Mouse (Mus musculus) forebrain, embryonic 11.5 days (tissue): ENCODE data around the gene Snrpc. TPM values are rescaled to one million over a fixed set of nuclear protein-coding genes. Genes with fewer than 3 reads are reported as not detected.
A peak's percentile ranks its signal among the peaks of the same experiment; 100 is the strongest.

Source experiments
- ATAC-seq: fragments of 200-750 bp; cut with Nextera tagmentation; replicated peaks from 2 replicates; pipeline ENCODE4 v1.8.0; 2017; ENCODE audit warnings: moderate TSS enrichment; ENCODE audit not compliant: low FRiP score
- DNase-seq: peaks from one replicate; pipeline ENCODE4 v3.0.0-alpha.2; 2017; ENCODE audit warnings: low spot score
- H3K27ac ChIP-seq: fragments of 300-500 bp; sonication (generic); 2 replicates; pipeline ENCODE4 v1.5.1; 2014; ENCODE audit warnings: low read depth, low read length
- H3K27me3 ChIP-seq: fragments of 300-500 bp; sonication (generic); 2 replicates; pipeline ENCODE4 v1.6.1; 2014; ENCODE audit warnings: mild to moderate bottlenecking, low read length, mixed read lengths; ENCODE audit not compliant: control insufficient read depth, insufficient read depth
- H3K36me3 ChIP-seq: fragments of 300-500 bp; sonication (generic); 2 replicates; pipeline ENCODE4 v1.6.1; 2014; ENCODE audit warnings: mild to moderate bottlenecking, low read length, moderate library complexity, mixed read lengths; ENCODE audit not compliant: control insufficient read depth, insufficient read depth
- H3K4me1 ChIP-seq: fragments of 300-500 bp; sonication (generic); replicated peaks from 2 replicates; pipeline ENCODE4 v1.6.1; 2014; ENCODE audit warnings: low read length, mixed read lengths; ENCODE audit not compliant: control insufficient read depth, insufficient read depth
- H3K4me2 ChIP-seq: fragments of 300-500 bp; sonication (generic); 2 replicates; pipeline ENCODE4 v1.6.1; 2014; ENCODE audit warnings: low read depth, mild to moderate bottlenecking, low read length, moderate library complexity, mixed read lengths; ENCODE audit not compliant: severe bottlenecking
- H3K4me3 ChIP-seq: fragments of 300-500 bp; sonication (generic); 2 replicates; pipeline ENCODE4 v1.5.1; 2014; ENCODE audit warnings: low read depth, low read length
- H3K9ac ChIP-seq: fragments of 300-500 bp; sonication (generic); 2 replicates; pipeline ENCODE4 v1.6.1; 2014; ENCODE audit warnings: low read length
- H3K9me3 ChIP-seq: fragments of 300-500 bp; sonication (generic); 2 replicates; pipeline ENCODE4 v1.6.1; 2016; ENCODE audit warnings: low read length, mixed read lengths; ENCODE audit not compliant: control insufficient read depth
- WGBS: fragments of 180-500 bp; shearing (Covaris S2); extraction: QIAGEN DNeasy Blood & Tissue Kit; methylation state at CpG from one replicate; pipeline ENCODE4 v1.1.7; 2014; 5-methylcytosine and 5-hydroxymethylcytosine counted together
- polyA plus RNA-seq: library from polyadenylated mRNA; unstranded; fragments of >200 nt; fragmentation: Nextera tagmentation; extraction: Ambion mirVana; gene quantifications from 2 replicates; pipeline ENCODE4 v1.2.1, GENCODE M21; 2014

Snrpc gene
- polyA plus RNA-seq, 1 experiment from 2014 or later: 373 TPM

GRCm38 (mm10) chr17:27811980-27812379, 26.0 kb upstream of the Snrpc start:
- H3K27me3 ChIP-seq: no peaks in the 10 kb centered on the region
- DNase-seq: no peak
- H3K36me3 ChIP-seq: no peaks in the 10 kb centered on the region
- no peaks in the 10 kb centered on the region for H3K9me3 ChIP-seq
- no peak overlapping the region for H3K4me3 ChIP-seq
- 91% methylated on average over 3 of the region's 3 CpGs for WGBS
- ATAC-seq: no peak
- no peak overlapping the region for H3K27ac ChIP-seq
- no peak overlapping the region for H3K9ac ChIP-seq
- H3K4me2 ChIP-seq: no peak overlapping the region
- no peaks in the 10 kb centered on the region for H3K4me1 ChIP-seq

- Histone ChIP-seq H3K4me1 (peaks cover 6% of the 10 kb centered on the region; the same call in 1 of the 2 replicates), H3K27me3 (no peaks in the 10 kb centered on the region), H3K9ac (no peak overlapping the region), H3K27ac (no peak overlapping the region), H3K4me2 (no peak overlapping the region), H3K4me3 (no peak overlapping the region), H3K9me3 (no peaks in the 10 kb centered on the region), H3K36me3 (no peaks in the 10 kb centered on the region)
- DNase-seq: no peak
- no peak for ATAC-seq
These were observed 23.3 kb upstream of the Snrpc start for GRCm38 (mm10) chr17:27814606-27815005.

- no peaks in the 10 kb centered on the region for H3K36me3 ChIP-seq
- H3K27ac ChIP-seq: no peak overlapping the region
- no peaks in the 10 kb centered on the region for H3K27me3 ChIP-seq
- 21% methylated on average over 7 of the region's 7 CpGs for WGBS
- H3K4me1 ChIP-seq: peaks cover 6% of the 10 kb centered on the region; the same call in 1 of the 2 replicates
- peak overlapping the region; percentile 82 for H3K4me2 ChIP-seq
- ATAC-seq (no peak), DNase-seq (no peak)
- peak overlapping the region; percentile 92 for H3K9ac ChIP-seq
- peak overlapping the region; percentile 94 for H3K4me3 ChIP-seq
- H3K9me3 ChIP-seq: no peaks in the 10 kb centered on the region
These were observed 18.9 kb upstream of the Snrpc start for GRCm38 (mm10) chr17:27819011-27819410.

- Histone ChIP-seq H3K9me3 (no peaks in the 10 kb centered on the region), H3K4me1 (peaks cover 6% of the 10 kb centered on the region; the same call in 1 of the 2 replicates), H3K4me2 (peak overlapping the region; percentile 82), H3K27ac (peak overlapping the region; percentile 46; the same call in 1 of the 2 replicates), H3K27me3 (no peaks in the 10 kb centered on the region), H3K9ac (peak overlapping the region; percentile 92), H3K4me3 (peak overlapping the region; percentile 94), H3K36me3 (no peaks in the 10 kb centered on the region)
- no peak for DNase-seq
- no peak for ATAC-seq
- 2% methylated on average over 20 of the region's 20 CpGs for WGBS
These were observed 18.4 kb upstream of the Snrpc start for GRCm38 (mm10) chr17:27819521-27819970.

- H3K9ac ChIP-seq: peak overlapping the region; percentile 92
- H3K4me2 ChIP-seq: peak overlapping the region; percentile 82
- peaks cover 6% of the 10 kb centered on the region; the same call in 1 of the 2 replicates for H3K4me1 ChIP-seq
- WGBS: under 1% methylated on average over 53 of the region's 62 CpGs
- H3K27ac ChIP-seq: peak overlapping the region; percentile 46
- ATAC-seq: peak; percentile 88
- DNase-seq: no peak
- no peaks in the 10 kb centered on the region for H3K36me3 ChIP-seq
- H3K27me3 ChIP-seq: no peaks in the 10 kb centered on the region
- no peaks in the 10 kb centered on the region for H3K9me3 ChIP-seq
- peak overlapping the region; percentile 94 for H3K4me3 ChIP-seq
These were observed 17.9 kb upstream of the Snrpc start for GRCm38 (mm10) chr17:27819971-27820567.

GRCm38 (mm10) chr17:27820568-27821406, 17.2 kb upstream of the Snrpc start, which contains the start of gene D17Wsu92e:
Gene D17Wsu92e, minus strand, starts transcription at chr17:27820648.
- Histone ChIP-seq H3K9me3 (no peaks in the 10 kb centered on the region), H3K36me3 (no peaks in the 10 kb centered on the region), H3K9ac (peak within 1 kb of the TSS; percentile 92), H3K4me3 (peak within 1 kb of the TSS; percentile 94), H3K27me3 (no peaks in the 10 kb centered on the region), H3K4me2 (peak within 1 kb of the TSS; percentile 82), H3K4me1 (peaks cover 6% of the 10 kb centered on the region; the same call in 1 of the 2 replicates), H3K27ac (peak within 1 kb of the TSS; percentile 46)
- WGBS: 3% methylated on average over 40 of the region's 56 CpGs
- DNase-seq (peak; percentile 99), ATAC-seq (peak; percentile 97)

- ATAC-seq: no peak
- no peaks in the 10 kb centered on the region for H3K36me3 ChIP-seq
- H3K4me2 ChIP-seq: peak overlapping the region; percentile 73; the same call in 1 of the 2 replicates
- no peak overlapping the region for H3K27ac ChIP-seq
- H3K4me1 ChIP-seq: peaks cover 9% of the 10 kb centered on the region; the same call in 1 of the 2 replicates
- H3K4me3 ChIP-seq: no peak overlapping the region
- H3K27me3 ChIP-seq: no peaks in the 10 kb centered on the region
- DNase-seq: no peak
- no peaks in the 10 kb centered on the region for H3K9me3 ChIP-seq
- no peak overlapping the region; the same call in 1 of the 2 replicates for H3K9ac ChIP-seq
- WGBS: 74% methylated on average over 9 of the region's 9 CpGs
These were observed 16.3 kb upstream of the Snrpc start for GRCm38 (mm10) chr17:27821407-27822338.
